Comparison of ENCODE assay signal across 8 mouse cellular contexts in genomic region chr5:92309681-92310511, GRCm38 (mm10). TPM values are rescaled to one million over a fixed set of nuclear protein-coding genes. Genes with fewer than 3 reads are reported as not detected.
DNase-seq lines count a peak whose midpoint lies in the region; ATAC-seq and TF ChIP-seq lines count a peak whose summit lies in the region.

TSS of gene Sdad1 (minus strand) at chr5:92310479.

- peaks cover 2% of the 10 kb centered on the region for H3K4me1 ChIP-seq in bone marrow, adult 2 months (ENCODE audit: control insufficient read depth, insufficient read depth, low read length)
- peaks cover 9% of the 10 kb centered on the region for H3K4me1 ChIP-seq in embryonic facial prominence, embryonic 15.5 days
- no peaks in the 10 kb centered on the region for H3K4me1 ChIP-seq in kidney, embryonic 14.5 days (ENCODE audit: control insufficient read depth, insufficient read depth, low read length)
- peaks cover 21% of the 10 kb centered on the region for H3K4me1 ChIP-seq in limb, embryonic 15.5 days

- H3K9ac ChIP-seq in embryonic facial prominence, embryonic 15.5 days, result peak within 1 kb of the TSS; percentile 65
- H3K9ac ChIP-seq in kidney, embryonic 14.5 days (ENCODE audit: low read depth, low read length), result peak within 1 kb of the TSS; percentile 65
- H3K9ac ChIP-seq in limb, embryonic 15.5 days, result peak within 1 kb of the TSS; percentile 71

- peaks cover 9% of the 10 kb centered on the region for H3K36me3 ChIP-seq in embryonic facial prominence, embryonic 15.5 days
- H3K36me3 ChIP-seq in kidney, embryonic 14.5 days (ENCODE audit: control insufficient read depth, insufficient read depth, low read length), result peaks cover 22% of the 10 kb centered on the region
- peaks cover 17% of the 10 kb centered on the region for H3K36me3 ChIP-seq in limb, embryonic 15.5 days

- no peaks in the 10 kb centered on the region for H3K9me3 ChIP-seq in embryonic facial prominence, embryonic 15.5 days (replicated peaks)
- no peaks in the 10 kb centered on the region for H3K9me3 ChIP-seq in kidney, embryonic 14.5 days (ENCODE audit: control insufficient read depth, low read length)
- H3K9me3 ChIP-seq in limb, embryonic 15.5 days, result no peaks in the 10 kb centered on the region

- peak within 1 kb of the TSS; percentile 94 for H3K4me3 ChIP-seq in bone marrow, adult 2 months (replicated peaks; ENCODE audit: control insufficient read depth, low read depth, low read length)
- H3K4me3 ChIP-seq in embryonic facial prominence, embryonic 15.5 days (replicated peaks), result peak within 1 kb of the TSS; percentile 75
- H3K4me3 ChIP-seq in kidney, embryonic 14.5 days (ENCODE audit: low read length), result peak within 1 kb of the TSS; percentile 86
- peak within 1 kb of the TSS; percentile 85 for H3K4me3 ChIP-seq in limb, embryonic 15.5 days

- peak; percentile 69; the same call in 1 of the 2 replicates for TF ChIP-seq POLR2A in bone marrow, adult 2 months (IDR thresholded peaks at IDR 0.05; ENCODE audit: borderline replicate concordance, control insufficient read depth, low read depth, low read length)

- TF ChIP-seq CTCF in bone marrow, adult 2 months (IDR thresholded peaks at IDR 0.05; ENCODE audit: control insufficient read depth, insufficient read depth, low read length), result peak; percentile 64

- ATAC-seq in embryonic facial prominence, embryonic 15.5 days (ENCODE audit: insufficient number of reproducible peaks, low FRiP score, low TSS enrichment, low read depth), result peak; percentile 89
- ATAC-seq in kidney, embryonic 14.5 days (ENCODE audit: low FRiP score, low TSS enrichment), result peak; percentile 91
- peak; percentile 87 for ATAC-seq in limb, embryonic 15.5 days (ENCODE audit: insufficient number of reproducible peaks, low FRiP score, low TSS enrichment, low read depth)

- WGBS in bone marrow, adult 2 months, result 3% methylated on average over 41 of the region's 41 CpGs
- WGBS in embryonic facial prominence, embryonic 15.5 days, result 3% methylated on average over 41 of the region's 41 CpGs
- WGBS in kidney, embryonic 14.5 days, result 2% methylated on average over 41 of the region's 41 CpGs
- WGBS in limb, embryonic 15.5 days, result 2% methylated on average over 41 of the region's 41 CpGs

- DNase-seq in 416B (ENCODE audit: low read depth), result peak; percentile 96
- peak; percentile 93 to 94 for DNase-seq in heart, adult 9 months (ENCODE audit: low spot score in 2 of 2)
- DNase-seq in monocyte, adult 2 months (ENCODE audit: low read depth in 1 of 2, low spot score in 2 of 2), result peak; percentile 79 to 80
- peak; percentile 91 for DNase-seq in spleen, postnatal 36 days (ENCODE audit: low spot score in 2 of 2)

- no peak within 1 kb of the TSS for H3K27ac ChIP-seq in bone marrow, adult 2 months (ENCODE audit: control insufficient read depth, insufficient read depth, low read depth, low read length, poor library complexity)
- peak within 1 kb of the TSS; percentile 44; the same call in 1 of the 2 replicates for H3K27ac ChIP-seq in embryonic facial prominence, embryonic 15.5 days (replicated peaks)
- peak within 1 kb of the TSS; percentile 56; the same call in 1 of the 2 replicates for H3K27ac ChIP-seq in kidney, embryonic 14.5 days (ENCODE audit: low read depth, low read length)
- H3K27ac ChIP-seq in limb, embryonic 15.5 days, result peak within 1 kb of the TSS; percentile 79

- peak within 1 kb of the TSS; percentile 58 for H3K4me2 ChIP-seq in embryonic facial prominence, embryonic 15.5 days (replicated peaks)
- H3K4me2 ChIP-seq in kidney, embryonic 14.5 days (replicated peaks; ENCODE audit: low read depth, low read length), result peak within 1 kb of the TSS; percentile 61
- H3K4me2 ChIP-seq in limb, embryonic 15.5 days, result peak within 1 kb of the TSS; percentile 61

- H3K27me3 ChIP-seq in embryonic facial prominence, embryonic 15.5 days, result no peaks in the 10 kb centered on the region
- no peaks in the 10 kb centered on the region for H3K27me3 ChIP-seq in kidney, embryonic 14.5 days (ENCODE audit: control insufficient read depth, insufficient read depth, low read length)
- H3K27me3 ChIP-seq in limb, embryonic 15.5 days, result no peaks in the 10 kb centered on the region

RNA-seq across cellular contexts. Expression of gene Sdad1, which starts in this region (rescaled TPM):
- polyA plus RNA-seq in bone marrow, adult 2 months (2011; ENCODE audit: insufficient read depth, insufficient read length, low replicate concordance, missing spikeins), result 8.9 and 14.1 TPM in 2 replicates
- 36.2 and 37.4 TPM in 2 replicates for polyA plus RNA-seq in embryonic facial prominence, embryonic 15.5 days (2015; fragmentation: Nextera tagmentation; extraction: Ambion mirVana)
- 48.3 and 62.6 TPM in 2 replicates for polyA plus RNA-seq in kidney, embryonic 14.5 days (2014; fragmentation: Nextera tagmentation; extraction: Ambion mirVana)
- 37.1 and 40.5 TPM in 2 replicates for polyA plus RNA-seq in limb, embryonic 15.5 days (2015; fragmentation: Nextera tagmentation; extraction: Ambion mirVana)
